Mouse (Mus musculus) midbrain, embryonic 11.5 days (tissue): ENCODE results near the gene Trrap. TPM values are rescaled to one million over a fixed set of nuclear protein-coding genes. Genes with fewer than 3 reads are reported as not detected.

ENCODE experiments used
- ATAC-seq: fragments of 200-750 bp; cut with Nextera tagmentation; 2 replicates; pipeline ENCODE4 v1.8.0; 2017; ENCODE audit warnings: moderate TSS enrichment, moderate library complexity; ENCODE audit not compliant: low FRiP score
- DNase-seq: peaks from one replicate; pipeline ENCODE4 v3.0.0; 2015; ENCODE audit warnings: low spot score; ENCODE audit errors: missing footprints
- H3K27ac ChIP-seq: fragments of 300-500 bp; sonication (generic); 2 replicates; pipeline ENCODE4 v1.5.1; 2014; ENCODE audit warnings: low read depth, low read length
- H3K27me3 ChIP-seq: fragments of 300-500 bp; sonication (generic); 2 replicates; pipeline ENCODE4 v1.6.1; 2014; ENCODE audit warnings: mild to moderate bottlenecking, low read length, moderate library complexity, mixed read lengths; ENCODE audit not compliant: control insufficient read depth, insufficient read depth
- H3K36me3 ChIP-seq: fragments of 300-500 bp; sonication (generic); 2 replicates; pipeline ENCODE4 v1.6.1; 2014; ENCODE audit warnings: mild to moderate bottlenecking, low read length, moderate library complexity, mixed read lengths; ENCODE audit not compliant: control insufficient read depth, insufficient read depth
- H3K4me1 ChIP-seq: fragments of 300-500 bp; sonication (generic); 2 replicates; pipeline ENCODE4 v1.6.1; 2014; ENCODE audit warnings: low read length; ENCODE audit not compliant: control insufficient read depth, insufficient read depth
- H3K4me2 ChIP-seq: fragments of 300-500 bp; sonication (generic); 2 replicates; pipeline ENCODE4 v1.6.1; 2014; ENCODE audit warnings: mild to moderate bottlenecking, moderate library complexity
- H3K4me3 ChIP-seq: fragments of 300-500 bp; sonication (generic); 2 replicates; pipeline ENCODE4 v1.5.1; 2014; ENCODE audit warnings: low read depth, low read length
- H3K9ac ChIP-seq: fragments of 300-500 bp; sonication (generic); 2 replicates; pipeline ENCODE4 v1.6.1; 2014; ENCODE audit warnings: low read length
- H3K9me3 ChIP-seq: fragments of 300-500 bp; sonication (generic); 2 replicates; pipeline ENCODE4 v1.6.1; 2016; ENCODE audit warnings: low read length; ENCODE audit not compliant: control insufficient read depth
- WGBS: fragments of 180-500 bp; shearing (Covaris S2); extraction: QIAGEN DNeasy Blood & Tissue Kit; methylation state at CpG from one replicate; pipeline ENCODE4 v1.1.7; 2014; 5-methylcytosine and 5-hydroxymethylcytosine counted together
- polyA plus RNA-seq: library from polyadenylated mRNA; unstranded; fragments of >200 nt; fragmentation: Nextera tagmentation; extraction: Ambion mirVana; gene quantifications from 2 replicates; pipeline ENCODE4 v1.2.1, GENCODE M21; 2014

Gene Trrap
- polyA plus RNA-seq, 1 experiment from 2014 or later: 91.8 TPM

DNA sequence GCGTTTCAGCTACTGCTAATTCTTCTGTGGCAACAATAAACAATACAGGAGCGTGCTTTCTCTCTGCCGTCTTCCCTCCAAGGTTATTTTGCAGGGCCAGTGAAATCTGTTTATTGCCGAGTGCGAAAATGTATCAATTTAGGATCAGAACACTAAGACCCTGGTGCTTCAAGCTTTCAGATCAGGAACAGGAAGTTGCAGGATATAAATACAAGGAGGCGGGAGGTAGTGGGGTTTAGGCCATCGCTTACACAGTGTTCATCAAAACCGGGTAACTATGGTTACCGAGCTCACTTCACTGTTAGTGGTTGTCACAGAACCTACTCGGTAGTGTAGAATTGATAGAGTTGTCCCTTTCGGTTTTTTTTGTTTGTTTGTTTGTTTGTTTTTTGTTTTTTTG is 886 bp upstream of the Trrap start:
- Histone ChIP-seq H3K4me1 (peaks cover 7% of the 10 kb centered on the region), H3K9ac (no peak overlapping the region), H3K4me2 (no peak overlapping the region), H3K27me3 (peaks cover 2% of the 10 kb centered on the region; the same call in 1 of the 2 replicates), H3K36me3 (no peaks in the 10 kb centered on the region), H3K27ac (no peak overlapping the region), H3K4me3 (no peak overlapping the region), H3K9me3 (no peaks in the 10 kb centered on the region)
- ATAC-seq: no peak
- WGBS: 88% methylated on average over 11 of the region's 11 CpGs
- DNase-seq: peak; percentile 78

DNA sequence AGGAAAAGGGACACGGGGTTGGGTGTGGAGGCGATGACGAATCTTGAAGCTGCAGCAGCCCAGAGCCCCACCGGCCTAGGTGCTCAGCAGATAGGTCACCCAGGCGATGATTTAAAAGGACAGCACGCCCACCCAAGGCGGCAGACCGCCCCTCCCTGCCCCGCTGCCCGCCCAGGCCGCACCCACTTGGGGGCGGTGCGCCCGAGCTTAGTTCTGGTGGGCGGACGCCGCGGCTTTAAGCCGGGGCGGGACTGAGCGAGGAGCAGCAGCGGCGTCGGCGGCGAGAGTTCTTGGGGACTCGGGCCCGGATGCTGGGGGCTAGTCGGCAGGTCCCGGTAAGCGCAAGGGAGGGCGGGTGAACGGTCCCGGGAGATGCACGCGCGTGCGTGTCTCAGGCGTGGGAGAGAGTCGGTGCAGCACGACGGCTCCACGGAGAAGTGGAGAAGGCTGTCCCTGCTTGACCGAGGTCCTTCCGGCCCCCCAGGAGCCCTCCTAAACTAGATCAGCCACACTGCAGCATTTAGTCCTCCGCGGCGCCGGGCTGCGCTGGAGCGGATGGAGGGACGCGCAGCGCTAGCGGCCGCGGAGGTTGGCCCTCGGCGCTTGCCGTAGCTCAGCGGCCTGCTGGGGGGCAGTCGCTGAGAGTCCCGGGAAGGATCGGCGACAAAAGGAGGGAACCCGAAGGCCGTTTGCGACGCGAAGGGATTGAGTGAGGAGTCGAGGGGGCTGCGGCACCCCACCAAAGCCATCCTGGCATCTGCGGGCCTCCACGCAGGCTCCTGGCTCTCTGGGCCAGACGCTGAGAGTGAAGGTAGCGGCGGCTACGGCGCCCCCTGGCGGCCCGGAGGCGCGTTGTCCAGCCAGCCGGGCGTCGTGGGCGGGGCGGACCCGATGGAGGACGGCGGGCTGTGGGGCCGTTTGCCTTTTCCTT is 644 bp downstream of the Trrap start:
- ATAC-seq: peak; percentile 94
- under 1% methylated on average over 92 of the region's 92 CpGs for WGBS
- H3K4me2 ChIP-seq: peak overlapping the region; percentile 78

DNA sequence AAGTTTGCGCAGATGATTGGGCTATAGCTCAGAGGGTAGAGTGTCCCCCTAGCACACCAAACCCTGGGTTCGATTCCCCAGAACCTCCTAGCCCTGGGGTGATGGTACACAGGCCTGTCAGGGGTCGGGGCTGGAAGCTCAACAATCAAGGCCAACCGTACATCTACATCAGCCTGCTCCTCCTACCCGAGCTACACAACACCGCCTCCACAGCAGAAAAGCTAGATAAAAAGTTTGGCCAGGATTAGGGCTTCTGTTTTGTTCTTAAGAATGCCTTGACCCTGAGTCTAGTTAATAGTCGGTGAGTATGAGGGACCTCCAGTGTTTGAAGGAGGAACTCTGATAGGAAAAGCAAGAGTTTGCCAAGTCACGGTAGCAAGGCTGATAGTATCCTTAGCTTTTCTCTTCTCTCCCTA is 1.5 kb downstream of the Trrap start:
- Histone ChIP-seq H3K27me3 (no peaks in the 10 kb centered on the region), H3K36me3 (no peaks in the 10 kb centered on the region; the same call in 1 of the 2 replicates), H3K9ac (peak overlapping the region; percentile 95), H3K27ac (no peak overlapping the region), H3K4me2 (peak overlapping the region; percentile 78), H3K9me3 (no peaks in the 10 kb centered on the region), H3K4me1 (peaks cover 7% of the 10 kb centered on the region), H3K4me3 (peak overlapping the region; percentile 60)
- DNase-seq: no peak
- WGBS: 35% methylated on average over 8 of the region's 8 CpGs
- peak; percentile 20 for ATAC-seq

More for the DNA sequence above, 644 bp downstream of the Trrap start:
- H3K9me3 ChIP-seq: no peaks in the 10 kb centered on the region
- peak overlapping the region; percentile 95 for H3K9ac ChIP-seq
- DNase-seq: peak; percentile 100
- no peaks in the 10 kb centered on the region for H3K36me3 ChIP-seq
- H3K4me1 ChIP-seq: peaks cover 7% of the 10 kb centered on the region
- no peaks in the 10 kb centered on the region for H3K27me3 ChIP-seq
- H3K4me3 ChIP-seq: peak overlapping the region; percentile 60
- peak overlapping the region; percentile 91 for H3K27ac ChIP-seq

DNA sequence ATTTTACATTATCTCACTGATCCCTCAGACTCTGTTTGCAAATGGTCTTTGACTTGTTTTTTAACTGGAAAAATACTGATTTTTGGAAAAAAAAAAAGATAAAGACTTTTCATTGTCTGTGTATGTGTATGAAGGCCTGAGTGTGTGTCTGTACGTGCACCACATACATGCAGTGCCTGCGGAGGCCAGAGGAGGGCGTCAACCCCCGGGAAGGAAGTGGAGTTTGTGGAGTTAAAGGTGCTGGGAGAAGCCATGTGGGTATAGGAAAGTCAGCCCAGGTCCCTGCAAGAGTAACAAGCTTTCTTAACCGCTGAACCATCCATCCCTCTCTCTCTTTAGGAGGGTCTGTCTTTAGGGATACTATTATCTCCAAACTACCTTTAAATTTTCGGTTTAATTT is 5.7 kb downstream of the Trrap start:
- DNase-seq: no peak
- WGBS: 89% methylated on average over 6 of the region's 6 CpGs
- Histone ChIP-seq H3K36me3 (no peaks in the 10 kb centered on the region; the same call in 1 of the 2 replicates), H3K27ac (no peak overlapping the region), H3K4me2 (no peak overlapping the region), H3K4me3 (no peak overlapping the region), H3K9ac (no peak overlapping the region), H3K4me1 (peaks cover 7% of the 10 kb centered on the region), H3K27me3 (no peaks in the 10 kb centered on the region), H3K9me3 (no peaks in the 10 kb centered on the region)
- ATAC-seq: no peak

GRCm38 (mm10) chr5:144780654-144781053 is 13.1 kb downstream of the Trrap start:
- H3K27ac ChIP-seq: no peak overlapping the region
- H3K4me1 ChIP-seq: no peaks in the 10 kb centered on the region
- no peak for DNase-seq
- no peak overlapping the region for H3K9ac ChIP-seq
- no peak overlapping the region for H3K4me3 ChIP-seq
- peaks cover 36% of the 10 kb centered on the region for H3K36me3 ChIP-seq
- WGBS: 82% methylated on average over 8 of the region's 8 CpGs
- no peak overlapping the region for H3K4me2 ChIP-seq
- H3K27me3 ChIP-seq: no peaks in the 10 kb centered on the region
- ATAC-seq: no peak
- H3K9me3 ChIP-seq: no peaks in the 10 kb centered on the region

DNA sequence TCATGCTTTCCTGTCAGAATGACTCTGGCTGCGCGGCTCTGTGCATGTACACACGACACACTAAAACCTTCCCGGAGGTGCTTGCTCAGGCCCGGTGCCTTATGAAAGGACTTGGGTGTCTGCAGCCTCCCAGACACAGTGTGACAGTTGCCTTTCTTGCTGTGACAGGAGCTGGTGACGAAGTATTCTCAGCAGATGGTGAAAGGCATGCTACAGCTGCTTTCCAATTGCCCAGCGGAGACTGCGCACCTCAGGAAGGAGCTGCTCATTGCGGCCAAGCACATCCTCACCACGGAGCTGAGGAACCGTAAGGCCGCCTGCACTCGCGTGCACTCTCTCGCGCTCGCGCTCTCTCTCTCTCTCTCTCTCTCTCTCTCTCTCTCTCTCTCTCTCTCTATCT is 18.9 kb downstream of the Trrap start:
- Histone ChIP-seq H3K27ac (no peak overlapping the region), H3K4me2 (no peak overlapping the region), H3K4me3 (no peak overlapping the region), H3K36me3 (peaks cover 57% of the 10 kb centered on the region), H3K9ac (no peak overlapping the region), H3K27me3 (no peaks in the 10 kb centered on the region), H3K4me1 (no peaks in the 10 kb centered on the region), H3K9me3 (no peaks in the 10 kb centered on the region)
- DNase-seq: no peak
- WGBS: 96% methylated on average over 18 of the region's 18 CpGs
- ATAC-seq: no peak

DNA sequence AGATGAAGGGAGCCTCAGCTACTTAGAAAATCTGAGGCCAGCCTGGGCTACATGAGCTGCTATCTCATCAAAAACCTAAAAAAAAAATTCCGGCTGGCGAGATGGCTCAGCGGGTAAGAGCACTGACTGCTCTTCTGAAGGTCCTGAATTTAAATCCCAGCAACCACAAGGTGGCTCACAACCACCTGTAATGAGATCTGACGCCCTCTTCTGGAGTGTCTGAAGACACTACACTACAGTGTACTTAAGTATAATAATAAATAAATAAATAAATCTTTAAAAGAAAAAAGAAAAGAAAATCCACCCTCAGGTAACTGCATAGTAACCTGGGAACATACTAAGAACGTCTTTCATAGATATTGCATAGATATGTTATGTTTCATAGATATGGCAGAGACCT is 25.8 kb downstream of the Trrap start:
- Histone ChIP-seq H3K4me1 (no peaks in the 10 kb centered on the region), H3K4me2 (no peak overlapping the region), H3K27me3 (no peaks in the 10 kb centered on the region), H3K9me3 (no peaks in the 10 kb centered on the region), H3K27ac (no peak overlapping the region), H3K4me3 (no peak overlapping the region), H3K9ac (no peak overlapping the region), H3K36me3 (peaks cover 50% of the 10 kb centered on the region)
- 92% methylated on average over 5 of the region's 5 CpGs for WGBS
- DNase-seq (no peak), ATAC-seq (no peak)

DNA sequence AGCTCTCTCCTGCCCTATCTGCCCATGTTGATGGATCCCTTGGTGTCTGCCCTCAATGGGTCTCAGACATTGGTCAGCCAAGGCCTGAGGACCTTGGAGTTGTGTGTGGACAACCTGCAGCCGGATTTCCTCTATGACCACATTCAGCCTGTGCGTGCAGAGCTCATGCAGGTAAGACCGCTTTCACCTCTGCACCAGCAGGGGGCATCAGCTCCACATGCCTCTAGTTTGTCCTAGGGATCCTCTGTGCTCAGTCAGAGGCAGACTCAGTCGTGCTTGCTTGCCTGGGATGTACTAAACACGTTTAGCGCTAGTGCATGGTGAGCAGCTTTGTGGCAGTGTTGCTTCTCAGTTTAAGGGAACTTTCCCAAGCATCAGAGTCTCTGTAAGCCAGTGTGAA is 27.2 kb downstream of the Trrap start:
- H3K36me3 ChIP-seq: peaks cover 47% of the 10 kb centered on the region
- no peaks in the 10 kb centered on the region for H3K9me3 ChIP-seq
- ATAC-seq: no peak
- no peak overlapping the region for H3K27ac ChIP-seq
- 77% methylated on average over 6 of the region's 6 CpGs for WGBS
- H3K4me1 ChIP-seq: no peaks in the 10 kb centered on the region
- no peak overlapping the region for H3K9ac ChIP-seq
- DNase-seq: no peak
- H3K27me3 ChIP-seq: no peaks in the 10 kb centered on the region
- no peak overlapping the region for H3K4me3 ChIP-seq
- no peak overlapping the region for H3K4me2 ChIP-seq

- DNase-seq (no peak), ATAC-seq (no peak)
- no peaks in the 10 kb centered on the region for H3K9me3 ChIP-seq
- H3K9ac ChIP-seq: no peak overlapping the region
- no peak overlapping the region for H3K27ac ChIP-seq
- peaks cover 46% of the 10 kb centered on the region for H3K36me3 ChIP-seq
- no peaks in the 10 kb centered on the region for H3K4me1 ChIP-seq
- WGBS: 97% methylated on average over 7 of the region's 7 CpGs
- no peaks in the 10 kb centered on the region for H3K27me3 ChIP-seq
- no peak overlapping the region for H3K4me3 ChIP-seq
- H3K4me2 ChIP-seq: no peak overlapping the region
These were observed 29.6 kb downstream of the Trrap start for GRCm38 (mm10) chr5:144797116-144797515.
